Mouse (Mus musculus): ENCODE results near the gene Mcm7. TPM values are rescaled to one million over a fixed set of nuclear protein-coding genes. Genes with fewer than 3 reads are reported as not detected.

Mcm7 gene
- polyA plus RNA-seq (2021; fragmentation: Nextera tagmentation): 8.4 and 9.6 TPM in 2 replicates
- long read RNA-seq, experiment 1, partial matches to known transcripts: 3 of 15 reads
- long read RNA-seq, experiment 1, other reads (novel, unspliced or antisense): 8 of 15 reads
- long read RNA-seq, experiment 2, transcript Mcm7-201 (15 exons, 2,962 nt): major isoform, 33 of 91 reads
- long read RNA-seq, experiment 2, partial matches to known transcripts: 4 of 91 reads
- long read RNA-seq, experiment 2, other reads (novel, unspliced or antisense): 54 of 91 reads

DNA sequence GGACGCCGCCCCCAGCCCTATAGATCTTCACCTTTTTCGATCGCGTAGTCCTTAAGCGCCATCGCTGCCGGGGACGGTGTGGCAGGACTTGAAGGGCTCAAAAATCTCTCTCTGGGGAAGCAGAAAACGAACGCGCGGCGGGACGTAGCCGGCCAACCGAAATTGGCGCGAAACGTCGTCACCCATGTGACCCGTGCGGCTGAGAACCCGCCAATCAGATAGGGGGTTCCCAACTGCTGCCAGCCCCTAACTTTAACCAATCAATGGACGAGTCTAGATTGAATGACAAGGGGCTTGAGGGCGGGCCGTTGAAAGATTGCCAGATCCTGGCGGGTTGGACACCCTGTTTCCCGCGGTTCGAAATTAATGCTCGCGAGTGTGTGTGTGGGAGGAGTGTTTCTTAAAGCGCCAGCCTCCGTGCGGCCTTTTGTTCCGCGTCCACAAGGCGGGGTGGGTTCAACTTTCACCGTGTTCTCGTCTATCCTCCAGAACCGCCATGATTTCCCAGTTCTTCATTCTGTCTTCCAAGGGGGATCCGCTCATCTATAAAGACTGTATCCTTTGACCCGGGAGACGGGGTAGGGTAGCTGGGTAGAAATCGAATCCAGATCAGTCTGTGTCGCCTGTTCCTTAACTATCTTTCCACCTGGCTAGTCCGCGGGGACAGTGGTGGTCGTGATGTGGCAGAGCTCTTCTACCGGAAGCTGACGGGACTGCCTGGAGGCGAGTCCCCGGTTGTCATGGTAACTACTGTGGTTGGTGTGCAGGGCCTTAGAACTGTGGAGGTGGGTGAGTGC lies at the start of gene Mcm7, which contains the start of gene Ap4m1:
Gene Mcm7, minus strand, starts transcription at position 728 of the 797 bp plus-strand sequence.
Gene Ap4m1, plus strand, starts transcription at position 308 of the 797 bp plus-strand sequence.

DNA sequence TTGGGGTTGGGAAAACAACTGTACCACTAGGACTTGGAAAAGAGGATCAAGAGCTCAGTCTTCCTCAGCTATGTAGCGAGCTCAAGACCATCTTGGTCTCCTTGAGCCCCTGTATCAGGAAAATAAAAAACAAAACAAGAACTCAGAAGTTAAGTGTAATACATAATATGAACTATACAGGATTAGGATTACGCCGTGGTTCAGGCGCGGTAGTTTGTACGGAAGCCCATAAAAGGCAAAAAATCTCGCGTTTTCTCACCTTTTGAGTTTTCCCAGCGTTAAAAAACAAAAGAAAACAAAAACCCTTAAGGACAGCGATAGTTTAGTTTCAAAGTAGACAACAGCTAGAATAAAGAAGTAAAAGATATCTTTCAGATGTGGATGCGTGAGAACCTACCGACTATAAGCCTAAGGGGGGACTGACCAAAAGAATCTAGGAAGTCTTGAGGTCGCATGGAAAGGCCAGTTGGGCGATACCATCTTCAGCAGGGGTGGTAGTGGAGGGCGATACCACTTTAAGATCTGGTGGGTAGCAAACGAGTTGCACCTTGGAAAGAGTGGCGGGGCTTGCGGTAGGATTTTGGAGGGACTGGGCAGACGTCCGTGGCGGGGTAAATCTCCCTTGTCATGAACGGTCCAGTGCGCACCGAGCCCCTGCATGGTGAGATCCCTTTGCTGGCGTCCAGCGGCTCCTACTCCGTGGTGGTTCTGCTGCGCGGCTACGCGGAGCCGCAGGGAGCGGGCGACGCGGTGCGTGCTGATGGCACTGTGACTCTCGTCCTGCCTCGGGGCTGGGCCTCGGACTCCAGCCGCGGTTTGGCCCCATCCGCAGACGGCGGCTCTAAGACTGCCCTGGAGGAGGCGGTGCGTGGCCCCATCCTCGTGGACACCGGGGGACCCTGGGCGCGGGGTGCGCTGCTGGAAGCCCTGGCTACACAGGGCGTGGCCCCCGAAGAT lies 21.8 kb upstream of the Mcm7 start, which contains the start of gene Mblac1:
Gene Mblac1, plus strand, starts transcription at position 544 of the 957 bp plus-strand sequence.

DNA sequence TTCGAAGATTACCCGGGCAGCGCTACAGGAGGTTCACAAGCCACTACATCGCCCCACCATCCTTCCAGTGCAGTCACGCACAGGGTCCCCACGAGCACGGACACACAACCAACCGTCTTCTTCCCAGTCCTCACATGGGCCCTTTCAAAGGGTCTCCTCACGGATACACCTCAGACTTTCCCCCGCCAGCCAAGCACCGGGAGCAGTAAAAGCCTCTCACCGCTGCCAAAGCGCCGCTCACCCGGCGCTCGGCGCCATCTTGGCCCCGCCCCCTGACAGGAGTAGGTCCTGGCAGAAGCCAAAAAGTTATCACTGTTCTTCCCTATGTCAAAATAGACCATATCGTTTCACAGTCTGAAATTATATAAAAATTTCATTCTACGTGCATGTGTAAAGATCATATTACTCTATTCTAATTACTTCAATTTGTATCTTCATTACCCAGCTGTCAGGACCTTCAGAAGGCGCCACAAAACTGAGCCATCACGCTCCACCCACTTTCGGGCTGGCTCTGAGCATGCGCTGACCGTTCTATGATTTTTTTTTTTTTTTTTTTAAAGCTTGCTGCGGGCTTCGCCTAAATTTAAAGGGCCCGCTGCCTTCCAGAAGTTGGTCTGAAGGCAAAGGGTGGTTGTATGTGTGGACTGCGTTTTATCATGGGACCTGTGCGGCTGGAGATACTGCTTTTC lies 14.9 kb upstream of the Mcm7 start, which contains the start of the genes Taf6 and Cnpy4:
Gene Taf6, minus strand, starts transcription at position 502 of the 689 bp plus-strand sequence.
Gene Cnpy4, plus strand, starts transcription at position 536 of the 689 bp plus-strand sequence.

GRCm38 (mm10) chr5:138160842-138161665 lies 11.2 kb downstream of the Mcm7 start, which contains the start of gene Cops6:
TSS of gene Cops6 (plus strand) at chr5:138161071.

GRCm38 (mm10) chr5:138155443-138155976 lies 16.7 kb downstream of the Mcm7 start, which contains the start of gene Zfp113:
TSS of gene Zfp113 (minus strand) at chr5:138155744.

GRCm38 (mm10) chr5:138116255-138117198 lies 55.7 kb downstream of the Mcm7 start, which contains the start of gene Zscan21:
TSS of gene Zscan21 (plus strand) at chr5:138116903.

Small RNA genes lying within 50 kb of the gene (microRNA-seq; reads per million reads assigned to microRNA genes)
- 269 reads per million, percentile 68 among the genes with 10 or more reads in this experiment for gene Mir106b
- 119 reads per million, percentile 60 among the genes with 10 or more reads in this experiment for gene Mir25
- gene Mir93: 1,399 reads per million, percentile 84 among the genes with 10 or more reads in this experiment

Other genes with a start within 250 kb of the Mcm7 start
- 13.0 and 14.2 TPM in 2 replicates for gene Gjc3, start 209.3 kb downstream of the Mcm7 start, polyA plus RNA-seq (2021; fragmentation: Nextera tagmentation)
- not detected in 2 replicates for gene Azgp1, start 190.9 kb downstream of the Mcm7 start, polyA plus RNA-seq (2021; fragmentation: Nextera tagmentation)
- not detected in 2 replicates for gene Smok3a, start 151.2 kb downstream of the Mcm7 start, polyA plus RNA-seq (2021; fragmentation: Nextera tagmentation)
- gene Smok3b, start 151.0 kb downstream of the Mcm7 start, polyA plus RNA-seq (2021; fragmentation: Nextera tagmentation): not detected in 2 replicates
- not detected in 2 replicates for gene Smok3c, start 119.2 kb downstream of the Mcm7 start, polyA plus RNA-seq (2021; fragmentation: Nextera tagmentation)
- gene Zkscan1, start 87.3 kb downstream of the Mcm7 start, polyA plus RNA-seq (2021; fragmentation: Nextera tagmentation): 8.0 and 10.7 TPM in 2 replicates
- gene Zscan21, start 55.5 kb downstream of the Mcm7 start, polyA plus RNA-seq (2021; fragmentation: Nextera tagmentation): 14.1 and 14.6 TPM in 2 replicates
- 4.0 and 6.4 TPM in 2 replicates for gene Zfp113, start 16.7 kb downstream of the Mcm7 start, polyA plus RNA-seq (2021; fragmentation: Nextera tagmentation)
- 330 and 333 TPM in 2 replicates for gene Cops6, start 11.4 kb downstream of the Mcm7 start, polyA plus RNA-seq (2021; fragmentation: Nextera tagmentation)
- 3.9 and 4.3 TPM in 2 replicates for gene Ap4m1, start 420 bp downstream of the Mcm7 start, polyA plus RNA-seq (2021; fragmentation: Nextera tagmentation)
- 48.3 and 55.9 TPM in 2 replicates for gene Taf6, start 15.0 kb upstream of the Mcm7 start, polyA plus RNA-seq (2021; fragmentation: Nextera tagmentation)
- 12.6 and 20.8 TPM in 2 replicates for gene Cnpy4, start 15.1 kb upstream of the Mcm7 start, polyA plus RNA-seq (2021; fragmentation: Nextera tagmentation)
- 5.3 and 7.4 TPM in 2 replicates for gene Mblac1, start 21.9 kb upstream of the Mcm7 start, polyA plus RNA-seq (2021; fragmentation: Nextera tagmentation)
- not detected in 2 replicates for gene Nxpe5, start 53.5 kb upstream of the Mcm7 start, polyA plus RNA-seq (2021; fragmentation: Nextera tagmentation)
- gene Lamtor4, start 83.1 kb upstream of the Mcm7 start, polyA plus RNA-seq (2021; fragmentation: Nextera tagmentation): 106 and 108 TPM in 2 replicates
- 4.3 and 4.5 TPM in 2 replicates for gene BC037034, start 91.6 kb upstream of the Mcm7 start, polyA plus RNA-seq (2021; fragmentation: Nextera tagmentation)
- 3.9 and 4.6 TPM in 2 replicates for gene Gal3st4, start 100.4 kb upstream of the Mcm7 start, polyA plus RNA-seq (2021; fragmentation: Nextera tagmentation)
- gene Gm43720, start 107.5 kb upstream of the Mcm7 start, polyA plus RNA-seq (2021; fragmentation: Nextera tagmentation): 0.03 TPM in 1 of 2 replicates, not detected in the other
- gene Gpc2, start 107.6 kb upstream of the Mcm7 start, polyA plus RNA-seq (2021; fragmentation: Nextera tagmentation): 0.10 and 0.13 TPM in 2 replicates
- gene Stag3, start 107.8 kb upstream of the Mcm7 start, polyA plus RNA-seq (2021; fragmentation: Nextera tagmentation): 0.10 TPM in 1 of 2 replicates, not detected in the other
- gene Pvrig, start 169.5 kb upstream of the Mcm7 start, polyA plus RNA-seq (2021; fragmentation: Nextera tagmentation): 0.18 and 0.26 TPM in 2 replicates